Mouse (Mus musculus): ENCODE data around the gene Ppm1l.

DNA sequence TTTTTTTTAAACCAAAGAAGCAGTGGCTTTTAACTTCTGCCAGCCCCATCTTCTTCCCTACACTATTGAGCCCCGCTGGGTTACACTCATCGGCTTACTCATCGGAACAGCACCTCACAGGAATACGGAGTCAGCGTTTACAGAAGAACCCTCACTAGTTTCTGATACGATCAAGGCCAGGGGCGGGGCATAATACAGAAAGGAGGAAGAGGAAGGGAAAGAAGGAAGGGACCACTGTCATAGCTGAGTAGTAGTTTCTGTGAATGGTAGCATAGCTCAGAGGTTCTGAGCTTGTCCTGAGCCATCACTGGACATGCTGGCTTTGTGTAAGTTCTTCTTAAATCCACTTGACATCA, 243.3 kb downstream of the Ppm1l start:
- TF ChIP-seq POLR2A (IDR thresholded peaks at IDR 0.05; ENCODE audit: borderline replicate concordance, low read depth, low read length) (no peak), CTCF (IDR thresholded peaks at IDR 0.05; ENCODE audit: low read depth, low read length) (no peak)

Data from bone marrow macrophage, adult 2 months (primary cell).